Mouse (Mus musculus) WW6 (cell line): ENCODE measurements at regions not wholly inside any gene's neighbourhood (a gene's known extent, or its start where the extent isn't known, plus 50 kb on each side); places are given as distances from the start of the nearest gene placed in this dataset.

Experiments
- DNase-seq: peaks from one replicate; pipeline ENCODE4 v3.0.0-alpha.2; 2013; ENCODE audit warnings: low read depth, low spot score

- DNase-seq: no peak
These were observed 114.1 kb upstream of the Ppm1h start for GRCm38 (mm10) chr10:122564473-122564872.

DNA sequence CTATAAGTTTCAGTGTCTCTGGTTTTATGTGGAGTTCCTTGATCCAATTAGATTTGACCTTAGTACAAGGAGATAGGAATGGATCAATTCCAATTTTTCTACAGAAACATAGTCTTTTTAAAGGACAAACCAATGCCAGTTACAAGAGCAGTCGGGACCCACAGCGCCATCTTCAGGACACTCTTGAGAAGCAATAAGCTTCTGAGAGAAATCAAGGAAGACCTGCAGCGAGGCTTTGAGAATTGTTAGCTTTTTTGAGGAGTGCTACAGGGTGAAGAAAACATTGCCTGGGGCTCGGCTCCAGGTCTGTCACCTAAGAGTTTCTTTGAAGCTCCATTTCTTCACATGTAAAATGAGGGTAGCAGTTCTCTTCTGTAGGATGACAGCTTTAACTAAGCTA, 112.0 kb upstream of the Ppm1h start:
- DNase-seq: no peak

DNA sequence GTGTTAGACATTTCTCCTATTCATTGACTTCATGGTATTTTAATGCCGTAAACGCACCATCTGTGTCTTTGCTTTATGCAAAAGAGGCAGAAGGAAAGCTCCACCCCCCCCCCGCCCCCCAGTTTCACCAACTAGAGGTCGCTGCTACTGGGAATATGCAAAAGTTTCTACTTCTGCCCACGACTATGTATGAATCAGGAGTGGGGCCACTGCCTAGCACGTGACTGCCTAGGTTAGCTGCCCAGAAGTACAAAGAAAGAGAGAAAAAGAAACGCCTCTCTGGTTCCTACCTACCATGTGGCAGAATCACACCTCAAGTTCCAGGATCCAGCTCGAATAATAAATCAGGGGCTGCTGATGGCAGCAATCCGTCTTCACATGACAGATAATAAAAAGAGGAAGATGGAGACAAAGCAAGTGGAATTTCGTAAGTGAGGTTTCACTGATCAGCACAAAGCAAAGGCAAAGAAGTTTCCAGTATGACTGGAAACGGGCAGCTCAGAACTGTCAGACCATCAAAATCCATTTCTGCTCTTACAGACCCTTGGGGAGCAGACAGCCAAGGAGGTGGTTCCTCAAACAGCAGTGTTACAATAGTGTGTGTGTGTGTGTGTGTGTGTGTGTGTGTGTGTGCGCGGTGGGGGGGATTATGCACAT, 108.9 kb upstream of the Ppm1h start:
- no peak for DNase-seq

GRCm38 (mm10) chr10:122570909-122571551, 107.5 kb upstream of the Ppm1h start:
- DNase-seq: no peak

- DNase-seq: no peak
These were observed 102.1 kb upstream of the Ppm1h start for GRCm38 (mm10) chr10:122576171-122577063.

GRCm38 (mm10) chr10:122578209-122579001, 100.2 kb upstream of the Ppm1h start:
- peak; percentile 14 for DNase-seq

- peak; percentile 9 for DNase-seq
These were observed 97.5 kb upstream of the Ppm1h start for GRCm38 (mm10) chr10:122581096-122581495.

- no peak for DNase-seq
These were observed 91.0 kb upstream of the Ppm1h start for GRCm38 (mm10) chr10:122587541-122587940.

DNA sequence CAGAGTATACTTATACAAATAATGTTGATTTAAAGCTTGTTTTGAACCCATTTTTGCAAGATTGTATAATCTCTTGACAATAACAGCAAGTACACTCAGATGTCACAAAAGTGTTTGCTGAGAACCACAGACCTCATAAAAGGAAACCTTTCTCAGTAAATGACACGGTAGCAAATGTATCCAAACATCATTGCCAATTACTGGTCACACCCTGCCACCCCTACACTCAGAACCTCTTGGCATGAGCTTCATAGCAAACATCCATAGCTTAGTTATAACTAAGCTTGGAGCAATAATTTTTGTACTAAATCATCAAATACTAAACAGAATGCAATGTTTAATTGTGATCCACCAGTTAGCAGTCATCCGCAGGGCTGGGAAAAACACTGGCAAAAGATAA, 79.1 kb upstream of the Ppm1h start:
- no peak for DNase-seq

DNA sequence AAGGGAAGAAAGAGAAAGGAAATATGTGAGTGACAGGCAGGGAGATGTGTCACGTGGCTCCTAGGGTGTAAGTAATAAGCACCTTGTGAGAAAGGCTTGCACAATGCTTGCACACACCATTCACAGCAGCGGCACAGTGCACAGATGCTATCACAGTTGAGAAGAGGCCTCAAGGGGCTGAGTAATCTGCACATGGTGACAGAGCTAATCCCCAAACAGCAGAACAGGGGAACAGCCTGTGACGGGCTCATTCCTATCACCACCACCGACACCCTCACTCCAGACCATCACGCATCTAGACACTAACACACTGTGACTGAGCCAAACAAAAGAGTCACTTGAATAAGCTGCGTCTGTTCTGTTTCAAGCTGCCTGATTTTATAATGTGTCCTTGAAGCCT, 76.2 kb upstream of the Ppm1h start:
- no peak for DNase-seq

DNA sequence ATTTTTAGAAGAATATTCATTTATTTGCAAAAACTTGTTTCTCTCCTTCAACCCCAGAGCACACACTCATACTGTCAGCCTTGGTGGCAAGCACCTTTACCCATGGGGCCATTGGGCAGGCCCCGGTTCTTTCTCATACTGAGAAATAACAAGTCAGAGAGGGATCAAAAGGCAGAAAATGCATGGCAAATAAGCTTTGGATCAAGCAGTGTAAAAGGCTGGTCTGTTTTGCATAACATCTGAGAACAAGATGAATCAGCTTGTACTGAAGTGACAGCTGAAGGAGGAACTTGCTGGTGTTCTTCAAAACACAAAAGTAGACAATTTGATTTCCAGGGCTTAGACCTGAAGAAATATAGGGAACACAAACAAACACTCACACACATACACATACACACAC, 74.6 kb upstream of the Ppm1h start:
- DNase-seq: no peak

GRCm38 (mm10) chr10:122613281-122613680, 65.3 kb upstream of the Ppm1h start:
- no peak for DNase-seq

DNA sequence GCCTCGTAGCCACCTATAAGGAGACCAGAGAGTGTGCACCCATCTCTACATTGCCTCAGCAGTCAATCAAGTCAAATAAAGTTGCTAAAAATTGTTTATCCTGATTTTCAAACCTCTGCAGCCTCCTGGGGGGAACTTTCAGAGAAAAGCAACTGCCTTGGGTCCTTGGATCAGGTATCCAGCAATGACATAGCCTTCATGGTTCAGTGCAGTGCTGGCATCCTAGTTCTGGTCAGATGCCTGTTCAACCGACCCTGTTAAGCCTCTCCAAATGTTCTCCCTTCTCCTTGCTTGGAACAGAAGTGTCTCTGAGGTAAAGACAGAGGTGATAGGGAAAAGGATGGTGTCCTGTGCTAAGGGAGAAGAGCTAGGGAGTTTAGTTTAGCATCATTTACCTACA, 64.7 kb upstream of the Ppm1h start:
- DNase-seq: no peak

DNA sequence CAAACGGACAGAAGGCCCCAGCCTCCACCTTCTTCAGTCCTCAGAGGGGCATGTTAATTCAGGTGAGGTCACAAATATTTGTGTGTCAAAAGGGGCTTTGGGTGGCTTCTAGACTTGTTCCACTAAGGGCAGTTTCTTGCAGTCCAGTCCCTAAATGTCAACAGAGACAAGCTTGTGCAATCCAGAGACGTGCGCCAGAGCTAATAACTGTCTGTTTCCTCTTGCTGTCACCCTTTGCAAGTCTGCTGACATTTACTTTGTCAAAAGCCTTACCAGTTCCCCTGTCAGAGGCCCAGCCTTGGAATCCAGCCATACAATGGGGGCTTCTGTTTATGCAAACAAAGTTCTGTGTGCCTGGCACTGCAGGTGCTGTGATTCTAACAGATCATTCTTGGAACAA, 63.8 kb upstream of the Ppm1h start:
- no peak for DNase-seq

GRCm38 (mm10) chr10:122615658-122616057, 62.9 kb upstream of the Ppm1h start:
- DNase-seq: no peak

- DNase-seq: no peak
These were observed 62.2 kb upstream of the Ppm1h start for GRCm38 (mm10) chr10:122616385-122616784.

GRCm38 (mm10) chr10:122618854-122619253, 59.7 kb upstream of the Ppm1h start:
- DNase-seq: no peak

DNA sequence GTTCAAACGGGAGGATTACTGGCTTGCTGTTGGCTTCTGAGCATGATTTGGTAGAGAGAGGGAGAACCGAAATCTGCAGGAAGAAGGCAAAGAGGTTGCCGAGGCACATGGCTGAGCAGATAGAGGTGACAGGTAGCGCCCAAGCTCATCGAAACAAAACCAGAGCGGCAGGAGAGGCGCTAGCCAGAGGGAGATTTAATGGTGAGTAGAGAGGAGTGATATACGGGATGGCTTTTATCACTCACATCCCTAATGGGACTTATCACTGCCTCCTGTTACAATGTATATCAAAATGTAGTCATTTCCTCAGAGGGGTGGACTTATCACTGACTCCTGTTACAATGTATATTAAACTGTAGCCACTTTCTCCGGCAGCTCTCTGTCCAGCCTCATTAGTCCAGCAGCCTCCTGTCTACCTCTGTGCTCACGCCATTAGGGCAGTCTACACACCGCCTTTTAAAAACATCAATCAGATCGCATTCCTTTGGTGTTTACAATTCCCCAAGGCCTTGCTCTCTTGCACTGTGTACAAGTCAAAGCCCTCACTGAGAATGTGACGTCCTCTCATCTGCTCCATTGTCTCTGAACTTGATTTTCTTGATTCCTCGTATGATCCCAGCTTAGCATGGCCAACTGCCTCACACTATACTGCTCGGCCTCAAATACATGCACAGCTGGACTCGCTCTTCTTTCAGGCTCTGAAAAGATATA, 59.0 kb upstream of the Ppm1h start:
- no peak for DNase-seq
